Mouse (Mus musculus): ENCODE results near the gene Gpx3. TPM values are rescaled to one million over a fixed set of nuclear protein-coding genes. Genes with fewer than 3 reads are reported as not detected.

Gene Gpx3
- total and polyA plus RNA-seq, 2 experiments from 2014 or later = 28.5 to 78.0 TPM

DNA sequence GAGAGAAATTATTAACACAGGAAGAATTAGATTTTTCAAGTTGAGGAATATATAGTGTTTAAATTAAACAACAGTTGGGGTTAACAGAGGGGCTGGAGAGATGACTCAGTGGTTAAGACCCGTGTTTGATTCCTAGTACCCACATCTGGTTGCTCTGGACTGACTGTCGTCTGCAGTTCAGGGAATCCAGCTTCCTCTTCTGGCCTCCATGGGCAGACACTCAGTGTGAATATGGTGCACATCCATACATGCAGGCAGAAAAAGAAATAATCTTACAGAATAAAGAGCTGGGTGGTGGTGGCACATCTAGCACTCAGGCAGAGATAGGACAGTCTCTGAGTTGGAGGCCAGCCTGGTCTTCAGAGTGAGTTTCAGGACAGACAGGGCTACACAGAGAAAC, 33.8 kb upstream of the Gpx3 start:
- TF ChIP-seq CTCF (IDR thresholded peaks at IDR 0.05; ENCODE audit: low read depth) = no peak
- Histone ChIP-seq H3K9ac (replicated peaks; ENCODE audit: low read length) (no peak overlapping the region), H3K27me3 (ENCODE audit: insufficient read depth, low read length) (no peaks in the 10 kb centered on the region), H3K4me2 (ENCODE audit: low read depth, low read length) (0 out of 2 replicates have a peak overlapping the region, but pooled peaks have one; percentile 60), H3K9me3 (ENCODE audit: low read length) (no peaks in the 10 kb centered on the region), H3K4me3 (ENCODE audit: low read length) (no peak overlapping the region), H3K36me3 (ENCODE audit: insufficient read depth, low read length) (peaks cover 8% of the 10 kb centered on the region; the same call in 1 of the 2 replicates), H3K4me1 (ENCODE audit: insufficient read depth, low read length) (no peaks in the 10 kb centered on the region; the same call in 1 of the 2 replicates), H3K27ac (no peak overlapping the region)
- 80% methylated on average over 2 of the region's 2 CpGs for WGBS
- ATAC-seq (no peak), DNase-seq (ENCODE audit: low spot score) (no peak)

- no peak for ATAC-seq
- Histone ChIP-seq H3K36me3 (ENCODE audit: insufficient read depth, low read length) (peaks cover 16% of the 10 kb centered on the region; the same call in 1 of the 2 replicates), H3K9ac (replicated peaks; ENCODE audit: low read length) (no peak overlapping the region), H3K4me1 (ENCODE audit: insufficient read depth, low read length) (no peaks in the 10 kb centered on the region; the same call in 1 of the 2 replicates), H3K27me3 (ENCODE audit: insufficient read depth, low read length) (no peaks in the 10 kb centered on the region), H3K27ac (no peak overlapping the region), H3K9me3 (ENCODE audit: low read length) (no peaks in the 10 kb centered on the region), H3K4me3 (ENCODE audit: low read length) (no peak overlapping the region), H3K4me2 (ENCODE audit: low read depth, low read length) (0 out of 2 replicates have a peak overlapping the region, but pooled peaks have one; percentile 8)
- DNase-seq (ENCODE audit: low spot score) = no peak
- TF ChIP-seq CTCF (IDR thresholded peaks at IDR 0.05; ENCODE audit: low read depth) = no peak
- WGBS = 68% methylated on average over 3 of the region's 3 CpGs
Observed at GRCm38 (mm10) chr11:54869318-54869717, 32.9 kb upstream of the Gpx3 start.

GRCm38 (mm10) chr11:54871831-54872537, 30.3 kb upstream of the Gpx3 start:
- Histone ChIP-seq H3K27me3 (ENCODE audit: insufficient read depth, low read length) (no peaks in the 10 kb centered on the region), H3K27ac (no peak overlapping the region), H3K4me3 (ENCODE audit: low read length) (no peak overlapping the region), H3K4me1 (ENCODE audit: insufficient read depth, low read length) (no peaks in the 10 kb centered on the region; the same call in 1 of the 2 replicates), H3K4me2 (ENCODE audit: low read depth, low read length) (no peak overlapping the region), H3K36me3 (ENCODE audit: insufficient read depth, low read length) (peaks cover 16% of the 10 kb centered on the region; the same call in 1 of the 2 replicates), H3K9ac (replicated peaks; ENCODE audit: low read length) (0 out of 2 replicates have a peak overlapping the region, but pooled peaks have one; percentile 3), H3K9me3 (ENCODE audit: low read length) (no peaks in the 10 kb centered on the region)
- DNase-seq (ENCODE audit: low spot score) (peak; percentile 32), ATAC-seq (peak; percentile 69)
- 63% methylated on average over 7 of the region's 7 CpGs for WGBS
- no peak for TF ChIP-seq CTCF (IDR thresholded peaks at IDR 0.05; ENCODE audit: low read depth)

DNA sequence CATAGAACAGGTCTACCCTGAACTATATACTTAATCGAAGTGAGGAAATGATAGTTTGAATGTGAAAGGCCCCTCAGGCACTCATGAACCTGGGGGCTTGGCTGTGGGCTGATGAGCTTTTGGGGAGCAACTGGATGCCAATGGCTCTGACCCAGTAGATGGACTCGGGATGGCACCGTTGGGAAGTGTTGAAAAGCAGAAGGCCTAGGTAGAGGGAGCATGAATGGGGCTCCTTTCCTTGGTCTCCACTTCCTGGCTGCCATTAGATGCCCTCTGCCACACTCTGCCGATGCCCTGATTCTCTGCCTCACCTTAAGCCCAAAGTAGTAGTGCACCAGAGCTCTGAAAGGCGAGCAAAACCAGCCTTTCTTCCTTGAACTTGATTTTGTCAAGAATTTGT, 26.2 kb upstream of the Gpx3 start:
- no peak for TF ChIP-seq CTCF (IDR thresholded peaks at IDR 0.05; ENCODE audit: low read depth)
- no peak for DNase-seq (ENCODE audit: low spot score)
- no peak for ATAC-seq
- no peak overlapping the region for H3K9ac ChIP-seq (replicated peaks; ENCODE audit: low read length)
- H3K27me3 ChIP-seq (ENCODE audit: insufficient read depth, low read length) = no peaks in the 10 kb centered on the region
- no peak overlapping the region for H3K4me3 ChIP-seq (ENCODE audit: low read length)
- no peak overlapping the region for H3K4me2 ChIP-seq (ENCODE audit: low read depth, low read length)
- H3K4me1 ChIP-seq (ENCODE audit: insufficient read depth, low read length) = no peaks in the 10 kb centered on the region
- H3K9me3 ChIP-seq (ENCODE audit: low read length) = no peaks in the 10 kb centered on the region
- H3K27ac ChIP-seq = no peak overlapping the region
- WGBS = 88% methylated on average over 5 of the region's 5 CpGs
- peaks cover 9% of the 10 kb centered on the region; the same call in 1 of the 2 replicates for H3K36me3 ChIP-seq (ENCODE audit: insufficient read depth, low read length)

- H3K27me3 ChIP-seq (ENCODE audit: insufficient read depth, low read length) = no peaks in the 10 kb centered on the region
- 85% methylated on average over 6 of the region's 6 CpGs for WGBS
- DNase-seq (ENCODE audit: low spot score) = no peak
Observed at GRCm38 (mm10) chr11:54878893-54879292, 23.4 kb upstream of the Gpx3 start.

DNA sequence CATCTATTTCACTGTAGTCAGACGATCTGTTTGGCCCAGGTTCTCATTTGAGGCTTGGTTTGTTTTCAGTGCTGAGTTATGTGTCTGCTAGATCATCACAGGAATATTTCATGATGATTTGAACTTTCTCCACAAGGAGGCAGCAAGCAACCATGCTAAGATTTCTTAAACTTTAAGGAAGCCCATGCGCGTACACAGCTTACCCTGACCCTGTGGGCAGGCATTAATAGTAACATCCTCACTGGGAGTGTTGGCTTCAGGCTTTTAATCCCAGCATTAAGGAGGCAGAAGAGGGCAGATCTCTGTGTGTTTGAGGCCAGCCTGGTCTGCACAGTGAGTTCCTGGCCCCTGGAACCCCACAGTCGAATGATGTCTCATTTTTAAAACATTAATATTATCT, 22.8 kb upstream of the Gpx3 start:
- peak; percentile 86 for TF ChIP-seq CTCF (IDR thresholded peaks at IDR 0.05; ENCODE audit: low read depth)
- H3K4me1 ChIP-seq (ENCODE audit: insufficient read depth, low read length) = no peaks in the 10 kb centered on the region
- H3K27ac ChIP-seq = no peak overlapping the region
- peak; percentile 86 for DNase-seq (ENCODE audit: low spot score)
- no peak overlapping the region for H3K9ac ChIP-seq (replicated peaks; ENCODE audit: low read length)
- H3K4me2 ChIP-seq (ENCODE audit: low read depth, low read length) = no peak overlapping the region
- no peak overlapping the region for H3K4me3 ChIP-seq (ENCODE audit: low read length)
- H3K27me3 ChIP-seq (ENCODE audit: insufficient read depth, low read length) = no peaks in the 10 kb centered on the region
- H3K36me3 ChIP-seq (ENCODE audit: insufficient read depth, low read length) = no peaks in the 10 kb centered on the region
- H3K9me3 ChIP-seq (ENCODE audit: low read length) = no peaks in the 10 kb centered on the region
- 36% methylated on average over 4 of the region's 4 CpGs for WGBS
- ATAC-seq = peak; percentile 55; the same call in 1 of the 2 replicates

More at GRCm38 (mm10) chr11:54878893-54879292, 23.4 kb upstream of the Gpx3 start:
- TF ChIP-seq CTCF (IDR thresholded peaks at IDR 0.05; ENCODE audit: low read depth) = no peak
- peaks cover 3% of the 10 kb centered on the region; the same call in 1 of the 2 replicates for H3K36me3 ChIP-seq (ENCODE audit: insufficient read depth, low read length)
- no peaks in the 10 kb centered on the region for H3K9me3 ChIP-seq (ENCODE audit: low read length)
- no peak overlapping the region for H3K9ac ChIP-seq (replicated peaks; ENCODE audit: low read length)
- H3K4me3 ChIP-seq (ENCODE audit: low read length) = no peak overlapping the region
- no peak overlapping the region for H3K4me2 ChIP-seq (ENCODE audit: low read depth, low read length)
- H3K27ac ChIP-seq = no peak overlapping the region
- no peak for ATAC-seq
- H3K4me1 ChIP-seq (ENCODE audit: insufficient read depth, low read length) = no peaks in the 10 kb centered on the region

- no peak for DNase-seq (ENCODE audit: low spot score)
- ATAC-seq = no peak
- Histone ChIP-seq H3K27me3 (ENCODE audit: insufficient read depth, low read length) (no peaks in the 10 kb centered on the region), H3K4me1 (ENCODE audit: insufficient read depth, low read length) (no peaks in the 10 kb centered on the region), H3K27ac (no peak overlapping the region), H3K9ac (replicated peaks; ENCODE audit: low read length) (no peak overlapping the region), H3K4me3 (ENCODE audit: low read length) (no peak overlapping the region), H3K36me3 (ENCODE audit: insufficient read depth, low read length) (no peaks in the 10 kb centered on the region), H3K4me2 (ENCODE audit: low read depth, low read length) (no peak overlapping the region), H3K9me3 (ENCODE audit: low read length) (no peaks in the 10 kb centered on the region)
- WGBS = 83% methylated on average over 10 of the region's 10 CpGs
- no peak for TF ChIP-seq CTCF (IDR thresholded peaks at IDR 0.05; ENCODE audit: low read depth)
Observed at GRCm38 (mm10) chr11:54879922-54880321, 22.3 kb upstream of the Gpx3 start.

Data from hindbrain, postnatal 0 days (tissue).